Mouse (Mus musculus): Measurements from ENCODE around the gene Prss38.
A peak's percentile ranks its signal among the peaks of the same experiment; 100 is the strongest.

Gene Prss38

GRCm38 (mm10) chr11:59375475-59375874 lies at the start of gene Prss38:
Gene Prss38 (minus strand): TSS chr11:59375657.
- no peak for DNase-seq

GRCm38 (mm10) chr11:59423010-59423588 lies 47.6 kb upstream of the Prss38 start:
- DNase-seq = no peak

GRCm38 (mm10) chr11:59421967-59422366 lies 46.5 kb upstream of the Prss38 start:
- DNase-seq = no peak

GRCm38 (mm10) chr11:59421436-59421835 lies 46.0 kb upstream of the Prss38 start:
- DNase-seq = no peak

DNA sequence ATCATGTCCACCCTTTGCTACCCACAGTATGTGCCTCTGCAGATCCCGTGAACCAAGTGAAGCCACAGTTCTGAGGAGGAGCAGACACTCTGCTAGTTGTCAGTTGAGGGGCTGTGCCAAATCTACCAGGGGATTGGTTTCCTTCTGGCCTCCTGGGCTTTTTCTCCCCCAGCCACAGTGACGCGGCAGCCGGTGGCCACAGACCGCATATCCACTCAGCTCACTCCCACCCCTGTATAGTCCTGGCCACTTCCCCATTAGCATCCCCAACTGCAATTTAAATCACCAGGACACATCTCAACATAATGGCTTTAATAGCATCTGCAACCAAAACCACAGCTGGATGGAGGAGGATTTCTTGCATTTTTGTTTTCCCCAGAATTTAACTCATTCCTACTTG lies 43.3 kb upstream of the Prss38 start:
- DNase-seq = no peak

GRCm38 (mm10) chr11:59412999-59413863 lies 37.8 kb upstream of the Prss38 start:
- no peak for DNase-seq

DNA sequence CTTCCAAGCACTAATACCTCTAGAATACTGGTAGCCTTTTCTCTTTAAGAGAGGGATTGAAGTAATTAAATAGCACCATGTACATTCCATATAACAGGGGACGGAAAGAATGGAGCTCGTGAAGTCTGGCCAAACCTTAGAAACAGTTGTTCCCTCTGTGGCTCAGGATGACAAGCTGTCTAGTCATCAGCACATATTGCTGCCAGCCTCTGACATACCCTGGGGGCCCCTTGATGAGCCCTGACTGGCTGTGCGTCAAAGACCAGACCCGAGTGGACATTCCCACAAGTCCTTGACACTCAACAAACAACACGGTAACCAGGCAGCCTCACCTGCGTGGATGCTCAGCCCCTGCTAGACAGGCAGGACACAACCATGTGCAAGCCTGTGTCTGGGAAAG lies 36.6 kb upstream of the Prss38 start:
- no peak for DNase-seq

DNA sequence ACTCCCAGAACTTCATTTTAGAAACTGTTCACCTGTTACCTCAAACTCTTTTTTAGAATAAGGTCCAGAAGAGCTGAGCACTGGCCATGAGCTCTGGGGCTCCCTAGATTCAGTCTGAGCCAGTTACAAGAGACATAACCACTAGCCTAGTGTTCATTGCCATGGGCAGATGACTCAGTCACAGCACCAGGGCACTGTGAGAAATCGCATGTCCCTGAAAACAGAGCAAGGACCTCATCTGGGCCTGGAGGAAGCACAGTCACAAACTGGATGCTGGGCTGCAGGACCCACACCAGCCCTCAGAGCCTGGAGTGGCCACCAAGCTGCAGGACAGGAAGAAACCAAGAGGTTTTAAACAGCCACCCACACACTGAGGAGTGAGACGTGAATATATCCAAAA lies 35.4 kb upstream of the Prss38 start:
- DNase-seq = no peak

DNA sequence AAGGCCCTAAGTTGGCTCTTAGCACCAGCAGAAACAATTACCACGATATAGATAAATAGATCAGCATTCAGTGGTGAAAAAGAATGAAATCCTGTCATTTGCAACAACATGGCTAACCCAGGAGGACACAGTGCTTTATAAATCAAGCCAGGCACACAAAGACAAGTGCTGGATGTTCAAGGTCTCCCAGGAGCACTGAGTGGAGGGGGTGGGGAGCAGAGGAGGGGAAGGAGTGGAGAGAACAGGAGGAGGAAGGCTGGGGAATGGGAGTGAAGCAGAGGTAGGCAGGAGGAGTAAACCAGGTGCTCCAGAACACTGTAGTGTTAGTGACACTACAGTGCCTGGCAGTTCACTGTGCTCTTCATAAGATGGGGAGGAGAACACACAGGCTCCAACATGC lies 30.3 kb upstream of the Prss38 start:
- DNase-seq = no peak

DNA sequence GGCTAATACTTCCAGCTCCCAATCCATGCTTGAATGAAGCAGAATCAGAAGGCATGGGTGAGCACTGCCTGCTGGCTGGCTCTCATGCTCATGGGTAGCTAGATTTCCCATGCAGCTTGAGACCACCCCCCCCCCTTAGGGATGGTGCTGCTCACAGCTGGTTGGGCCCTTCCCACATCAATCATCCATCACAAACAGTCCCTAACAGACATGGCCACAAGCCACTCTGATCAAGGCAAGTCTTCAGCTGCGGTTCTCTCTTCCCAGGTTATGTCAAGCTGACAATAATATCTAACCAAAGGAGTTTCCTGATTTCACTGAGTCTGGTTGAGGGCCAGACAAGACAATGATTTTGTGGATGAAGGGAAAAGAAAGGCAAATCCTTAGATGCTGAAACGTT lies 25.4 kb upstream of the Prss38 start:
- DNase-seq = no peak

DNA sequence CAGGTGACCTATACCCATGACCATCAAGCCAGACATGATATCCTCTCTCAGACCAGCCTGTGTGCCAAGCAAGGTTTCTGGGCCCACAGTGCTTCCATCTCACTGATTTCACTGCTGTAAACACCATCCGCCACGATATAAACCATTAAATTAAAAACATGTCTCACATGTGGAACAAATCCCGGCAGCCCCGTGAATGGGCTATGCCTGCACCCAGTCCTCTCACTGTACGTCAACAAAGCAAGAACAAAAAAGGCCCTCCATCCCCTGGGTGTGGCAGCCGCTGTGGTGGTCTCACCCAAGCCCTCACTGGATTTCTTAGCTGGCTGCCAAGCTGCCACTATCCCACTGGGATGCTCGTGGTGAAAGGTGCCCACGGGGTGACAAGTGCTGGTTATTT lies 24.4 kb upstream of the Prss38 start:
- DNase-seq = no peak

DNA sequence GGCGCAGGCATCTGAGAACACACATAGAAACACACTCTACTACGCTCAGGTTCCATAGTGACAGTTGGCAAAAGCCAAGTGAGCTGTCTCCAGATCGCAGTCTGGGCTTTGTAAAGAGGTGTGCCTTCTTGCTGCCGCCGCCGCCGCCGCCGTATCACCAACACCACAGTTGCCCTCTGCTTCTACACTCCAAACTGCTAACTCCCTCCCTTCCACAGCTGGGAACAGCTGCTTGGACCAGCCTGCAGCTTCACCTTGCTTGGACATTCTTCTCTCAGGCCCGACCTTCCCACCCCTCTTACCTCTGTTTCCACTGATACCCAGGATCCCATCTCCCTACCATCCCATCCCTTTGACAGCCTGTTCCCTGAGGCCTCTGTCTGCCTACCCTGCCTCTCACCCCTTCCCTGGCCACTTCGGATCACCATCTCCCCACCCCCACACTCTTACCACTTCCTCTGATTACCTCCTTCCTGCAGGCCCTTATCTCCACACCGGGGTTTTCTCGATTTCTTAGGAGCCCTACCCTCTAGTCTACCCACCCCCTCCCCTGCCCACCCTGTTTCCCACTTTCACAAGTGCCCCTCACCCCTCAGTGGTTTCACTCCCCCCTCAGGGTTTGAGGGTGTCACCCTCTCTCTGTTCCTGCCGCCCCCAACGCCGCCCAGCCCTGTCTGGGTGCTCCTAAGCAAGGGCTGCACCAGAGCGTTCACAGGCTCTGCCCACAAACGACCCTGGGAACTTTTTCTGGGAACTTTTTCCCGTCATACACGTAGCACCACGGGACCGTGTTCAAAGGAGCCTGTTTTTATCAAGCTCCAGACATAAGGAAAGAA lies 22.3 kb upstream of the Prss38 start:
- DNase-seq = peak in 1 of 2 experiments; percentile 36

DNA sequence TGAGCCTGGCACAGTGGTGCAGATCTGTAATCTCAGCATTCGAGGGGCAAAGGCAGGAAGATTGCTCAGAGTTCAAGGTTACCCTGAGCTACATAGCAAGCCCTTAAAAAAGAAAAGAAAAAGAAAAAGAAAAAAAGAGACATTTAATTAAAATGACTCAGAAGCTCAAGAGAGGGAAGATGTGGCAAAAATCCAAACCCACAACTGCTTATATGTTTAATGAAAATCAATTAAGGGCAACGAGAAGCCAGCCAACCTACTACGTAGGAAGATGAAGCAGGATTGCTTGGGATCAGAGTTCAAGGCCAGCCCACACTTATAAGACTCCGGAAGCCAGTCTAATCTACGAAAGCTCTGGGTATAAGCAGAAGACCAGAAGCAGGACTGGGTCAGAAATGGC lies 19.0 kb upstream of the Prss38 start:
- DNase-seq = no peak

GRCm38 (mm10) chr11:59393591-59393990 lies 18.1 kb upstream of the Prss38 start:
- DNase-seq = no peak

- no peak for DNase-seq
Measured at GRCm38 (mm10) chr11:59392300-59392699, 16.8 kb upstream of the Prss38 start.

- DNase-seq = no peak
Measured at GRCm38 (mm10) chr11:59390470-59390869, 15.0 kb upstream of the Prss38 start.

DNA sequence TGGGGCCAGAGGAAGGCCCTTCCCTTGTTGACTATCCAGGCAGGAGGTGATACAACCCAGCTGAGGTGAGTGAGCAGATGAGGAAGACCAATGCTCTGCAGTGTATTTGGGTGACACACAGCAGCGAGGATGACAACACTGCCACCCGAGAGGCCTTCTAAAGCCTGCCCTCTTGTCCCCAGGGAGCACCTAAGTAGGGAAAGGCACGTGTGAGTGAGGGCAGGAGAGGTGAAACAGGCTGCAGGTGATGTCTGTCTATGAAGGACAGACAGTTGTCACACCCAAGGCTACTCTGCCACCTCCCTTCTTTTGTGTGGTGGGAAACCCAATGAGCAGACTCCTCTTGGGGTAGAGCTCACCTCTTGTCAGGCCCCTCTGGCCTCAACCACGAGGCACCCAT lies 14.2 kb upstream of the Prss38 start:
- no peak for DNase-seq

GRCm38 (mm10) chr11:59388806-59389205 lies 13.3 kb upstream of the Prss38 start:
- DNase-seq = no peak

DNA sequence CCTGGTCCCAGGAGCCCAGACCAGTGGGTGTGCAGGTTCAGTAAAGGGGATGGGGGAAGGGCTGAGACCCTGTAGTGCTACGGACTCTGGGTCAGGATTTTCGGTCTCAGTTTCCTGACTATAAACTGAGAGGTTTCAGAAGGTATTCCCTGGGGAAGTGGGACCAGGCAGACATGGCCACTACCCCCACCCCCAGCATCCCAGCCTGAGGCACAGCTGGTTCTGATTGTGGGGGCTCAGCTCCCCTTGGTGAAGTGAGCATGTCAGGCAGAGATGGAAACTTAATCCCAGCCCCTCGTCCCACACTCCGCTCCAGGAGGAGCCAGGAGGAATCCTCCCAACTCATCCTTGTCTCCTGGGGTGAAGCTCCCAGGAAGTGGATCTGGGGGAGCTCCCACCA lies 12.0 kb upstream of the Prss38 start:
- DNase-seq = no peak

GRCm38 (mm10) chr11:59385123-59385522 lies 9.7 kb upstream of the Prss38 start:
- no peak for DNase-seq

DNA sequence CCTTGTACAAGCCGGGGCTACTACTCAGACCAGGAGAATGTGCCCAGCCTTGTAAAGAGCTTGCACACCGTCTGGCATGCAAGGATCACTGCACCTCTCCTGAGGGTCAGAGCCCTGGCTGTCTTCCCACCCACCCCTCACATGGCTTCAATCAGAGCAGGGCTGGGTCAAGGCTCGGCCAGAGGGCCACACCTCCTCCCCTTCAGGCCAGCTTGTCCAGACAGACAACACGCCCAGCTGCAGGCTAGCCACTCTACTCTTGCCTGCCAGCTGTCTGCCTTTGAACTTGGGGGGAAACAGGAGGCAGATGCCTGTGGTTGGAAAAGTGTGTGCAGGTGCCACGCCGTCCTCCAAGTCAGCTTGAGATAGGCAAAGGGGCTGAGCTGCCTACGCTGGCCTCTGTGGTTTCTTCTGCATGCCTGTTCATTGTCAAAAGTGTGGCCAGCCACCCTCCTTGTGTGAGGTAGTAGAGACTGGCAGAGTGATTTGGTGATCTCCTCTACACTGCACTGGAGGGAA lies 9.0 kb upstream of the Prss38 start:
- peak; percentile 70 to 73 for DNase-seq

- no peak for DNase-seq
Measured at GRCm38 (mm10) chr11:59379547-59379946, 4.1 kb upstream of the Prss38 start.

DNA sequence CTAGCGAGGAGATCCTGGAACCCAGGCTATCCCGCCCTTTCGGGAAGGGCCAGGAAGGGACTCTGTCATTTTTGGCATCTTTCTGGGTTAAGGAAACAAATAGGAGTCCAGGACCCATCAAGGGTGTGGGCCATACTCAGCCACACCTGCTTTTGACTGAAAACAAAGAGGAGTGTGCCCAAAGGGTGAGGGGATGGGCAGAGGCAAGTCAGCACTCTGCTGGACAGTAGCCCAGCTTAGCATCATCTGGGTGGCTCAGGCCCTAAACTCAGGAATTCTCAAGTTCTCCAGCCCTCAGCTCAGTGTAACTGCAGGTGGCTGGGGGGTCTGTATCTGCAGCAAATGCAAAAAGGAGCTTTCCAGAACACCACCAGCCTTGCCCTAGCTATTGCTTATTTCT lies 2.5 kb upstream of the Prss38 start:
- DNase-seq = no peak

Measured in thymus, adult 18-20 months (tissue).